Mouse (Mus musculus) ES-Bruce4 (cell line): ENCODE measurements at regions not wholly inside any gene's neighbourhood (a gene's known extent, or its start where the extent isn't known, plus 50 kb on each side); places are given as distances from the start of the nearest gene placed in this dataset.

Experiments
- H3K27ac ChIP-seq: 2 replicates; pipeline ENCODE4 v1.5.1; 2012; ENCODE audit warnings: low read length, inconsistent platforms; ENCODE audit not compliant: insufficient read depth
- H3K27me3 ChIP-seq: 2 replicates; pipeline ENCODE4 v1.6.1; 2012; ENCODE audit warnings: mild to moderate bottlenecking, low read length, inconsistent platforms; ENCODE audit not compliant: control insufficient read depth, poor library complexity, insufficient read depth, severe bottlenecking
- H3K36me3 ChIP-seq: 2 replicates; pipeline ENCODE4 v1.6.1; 2012; ENCODE audit warnings: inconsistent platforms, mild to moderate bottlenecking, low read length, moderate library complexity; ENCODE audit not compliant: control insufficient read depth, poor library complexity, insufficient read depth, severe bottlenecking
- H3K4me1 ChIP-seq: one replicate; pipeline ENCODE4 v1.8.1; 2011; ENCODE audit warnings: low read length; ENCODE audit not compliant: control insufficient read depth, insufficient read depth
- H3K4me3 ChIP-seq: 2 replicates; pipeline ENCODE4 v1.5.1; 2011; ENCODE audit warnings: low read depth, mild to moderate bottlenecking, low read length
- H3K9ac ChIP-seq: 2 replicates; pipeline ENCODE4 v1.6.1; 2012; ENCODE audit warnings: low read depth, mild to moderate bottlenecking, inconsistent platforms; ENCODE audit not compliant: poor library complexity, severe bottlenecking
- H3K9me3 ChIP-seq: replicated peaks from 2 replicates; pipeline ENCODE4 v1.6.1; 2012; ENCODE audit warnings: mild to moderate bottlenecking, low read length, inconsistent platforms; ENCODE audit not compliant: control insufficient read depth, poor library complexity, insufficient read depth, severe bottlenecking
- CTCF ChIP-seq: IDR thresholded peaks from one replicate; pipeline ENCODE4 v1.8.1; 2011; ENCODE audit warnings: low read depth, low read length
- EP300 ChIP-seq: IDR thresholded peaks from 2 replicates; pipeline ENCODE4 v1.6.1; 2011; ENCODE audit warnings: low read depth, low read length; ENCODE audit not compliant: insufficient read depth
- POLR2A ChIP-seq: IDR thresholded peaks from one replicate; pipeline ENCODE4 v1.8.1; 2011; ENCODE audit warnings: low read length; ENCODE audit not compliant: insufficient read depth

GRCm38 (mm10) chr1:90522294-90522693, 80.5 kb upstream of the Cops8 start:
- Histone ChIP-seq H3K27me3 (no peaks in the 10 kb centered on the region), H3K9ac (no peak overlapping the region), H3K36me3 (no peaks in the 10 kb centered on the region), H3K27ac (no peak overlapping the region), H3K9me3 (no peaks in the 10 kb centered on the region), H3K4me3 (no peak overlapping the region), H3K4me1 (peaks cover 9% of the 10 kb centered on the region)
- TF ChIP-seq CTCF, result no peak
- TF ChIP-seq EP300, result no peak
- no peak for TF ChIP-seq POLR2A

DNA sequence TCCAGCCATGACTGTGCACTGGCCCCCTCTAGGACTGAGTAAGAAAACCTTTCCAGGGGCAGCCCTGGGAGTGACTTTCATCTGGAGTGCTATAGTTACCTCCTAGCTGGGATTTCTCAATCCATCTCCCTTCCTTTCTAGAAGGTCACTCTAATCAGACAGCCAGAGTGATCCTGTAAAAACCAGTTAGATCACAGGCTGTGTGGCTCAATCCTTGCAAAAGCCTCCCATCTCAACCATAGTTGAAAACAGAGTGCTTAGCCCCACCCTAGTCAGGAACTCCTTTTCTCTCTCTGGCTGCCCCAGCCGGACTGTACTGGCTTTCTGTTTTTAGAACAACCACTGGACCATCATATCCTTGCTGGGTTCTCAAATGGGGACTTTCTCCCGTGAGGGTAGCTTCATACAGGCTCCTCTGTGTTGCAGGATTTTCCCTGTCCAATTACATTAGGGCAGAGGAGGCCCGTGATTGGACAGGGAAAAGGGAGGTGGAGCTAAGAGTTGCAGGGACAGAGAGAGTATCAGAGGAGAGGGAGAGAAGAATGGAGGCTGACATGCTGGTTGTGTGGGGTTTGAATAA, 78.0 kb upstream of the Cops8 start:
- Histone ChIP-seq H3K4me3 (no peak overlapping the region), H3K4me1 (peaks cover 14% of the 10 kb centered on the region), H3K27me3 (no peaks in the 10 kb centered on the region), H3K36me3 (no peaks in the 10 kb centered on the region), H3K27ac (peak overlapping the region; percentile 99), H3K9me3 (no peaks in the 10 kb centered on the region), H3K9ac (peak overlapping the region; percentile 36; the same call in 1 of the 2 replicates)
- TF ChIP-seq CTCF (no peak), EP300 (no peak; the same call in 1 of the 2 replicates), POLR2A (no peak)

GRCm38 (mm10) chr1:90526311-90526710, 76.5 kb upstream of the Cops8 start:
- no peaks in the 10 kb centered on the region for H3K27me3 ChIP-seq
- H3K9me3 ChIP-seq, result no peaks in the 10 kb centered on the region
- H3K4me3 ChIP-seq, result no peak overlapping the region
- H3K27ac ChIP-seq, result no peak overlapping the region
- no peaks in the 10 kb centered on the region for H3K36me3 ChIP-seq
- TF ChIP-seq EP300, result no peak
- no peak for TF ChIP-seq CTCF
- no peak for TF ChIP-seq POLR2A
- no peak overlapping the region for H3K9ac ChIP-seq
- H3K4me1 ChIP-seq, result peaks cover 7% of the 10 kb centered on the region

GRCm38 (mm10) chr1:90527947-90528717, 74.6 kb upstream of the Cops8 start:
- Histone ChIP-seq H3K9me3 (no peaks in the 10 kb centered on the region), H3K27me3 (no peaks in the 10 kb centered on the region), H3K36me3 (no peaks in the 10 kb centered on the region), H3K9ac (no peak overlapping the region), H3K4me3 (no peak overlapping the region), H3K27ac (peak overlapping the region; percentile 30; the same call in 1 of the 2 replicates), H3K4me1 (peaks cover 7% of the 10 kb centered on the region)
- TF ChIP-seq POLR2A, result no peak
- no peak for TF ChIP-seq CTCF
- TF ChIP-seq EP300, result no peak

DNA sequence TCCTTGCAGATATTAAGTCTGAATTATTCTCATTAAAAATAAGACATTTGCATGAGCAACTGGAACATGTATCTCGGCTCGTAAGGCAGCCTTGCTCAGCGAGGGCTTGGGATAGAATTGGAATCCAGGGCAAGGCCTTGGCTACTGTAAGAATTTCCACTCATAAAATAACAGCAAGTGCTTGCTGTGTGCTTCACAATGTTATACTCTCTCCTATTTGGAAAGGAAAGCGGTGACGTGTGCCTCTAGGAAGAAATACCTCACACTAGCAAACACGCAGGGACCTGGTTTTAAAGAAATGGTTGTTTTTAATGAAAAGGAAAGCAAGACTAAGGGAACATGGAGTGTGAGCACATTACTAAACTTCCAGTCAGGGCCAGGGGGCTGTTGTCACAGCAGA, 69.3 kb upstream of the Cops8 start:
- no peaks in the 10 kb centered on the region for H3K4me1 ChIP-seq
- no peak overlapping the region for H3K27ac ChIP-seq
- H3K9me3 ChIP-seq, result no peaks in the 10 kb centered on the region
- no peak overlapping the region for H3K9ac ChIP-seq
- no peaks in the 10 kb centered on the region for H3K36me3 ChIP-seq
- H3K4me3 ChIP-seq, result no peak overlapping the region
- TF ChIP-seq EP300 (no peak), POLR2A (no peak), CTCF (no peak)
- H3K27me3 ChIP-seq, result no peaks in the 10 kb centered on the region

- H3K36me3 ChIP-seq, result no peaks in the 10 kb centered on the region
- no peak for TF ChIP-seq CTCF
- no peak for TF ChIP-seq EP300
- TF ChIP-seq POLR2A, result no peak
- peaks cover under 1% of the 10 kb centered on the region; the same call in 1 of the 2 replicates for H3K9me3 ChIP-seq
- no peak overlapping the region for H3K9ac ChIP-seq
- H3K4me3 ChIP-seq, result no peak overlapping the region
- H3K27me3 ChIP-seq, result no peaks in the 10 kb centered on the region
- H3K4me1 ChIP-seq, result no peaks in the 10 kb centered on the region
- no peak overlapping the region for H3K27ac ChIP-seq
Measured at GRCm38 (mm10) chr1:90536105-90536504, 66.7 kb upstream of the Cops8 start.
